Mouse (Mus musculus) right cerebral cortex, postnatal 10 days (tissue): ENCODE results near the gene Gpsm1.
A peak's percentile ranks its signal among the peaks of the same experiment; 100 is the strongest.

Source experiments
- DNase-seq, 2 experiments: peaks; one replicate each; pipeline ENCODE4 v3.0.0; 2021; ENCODE audit warnings: low spot score in 2 of 2

Gpsm1 gene

GRCm38 (mm10) chr2:26341510-26341981 is 26.2 kb downstream of the Gpsm1 start:
- DNase-seq: peak in 1 of 2 experiments; percentile 29

GRCm38 (mm10) chr2:26342044-26342443 is 26.7 kb downstream of the Gpsm1 start:
- peak; percentile 71 to 81 for DNase-seq

DNA sequence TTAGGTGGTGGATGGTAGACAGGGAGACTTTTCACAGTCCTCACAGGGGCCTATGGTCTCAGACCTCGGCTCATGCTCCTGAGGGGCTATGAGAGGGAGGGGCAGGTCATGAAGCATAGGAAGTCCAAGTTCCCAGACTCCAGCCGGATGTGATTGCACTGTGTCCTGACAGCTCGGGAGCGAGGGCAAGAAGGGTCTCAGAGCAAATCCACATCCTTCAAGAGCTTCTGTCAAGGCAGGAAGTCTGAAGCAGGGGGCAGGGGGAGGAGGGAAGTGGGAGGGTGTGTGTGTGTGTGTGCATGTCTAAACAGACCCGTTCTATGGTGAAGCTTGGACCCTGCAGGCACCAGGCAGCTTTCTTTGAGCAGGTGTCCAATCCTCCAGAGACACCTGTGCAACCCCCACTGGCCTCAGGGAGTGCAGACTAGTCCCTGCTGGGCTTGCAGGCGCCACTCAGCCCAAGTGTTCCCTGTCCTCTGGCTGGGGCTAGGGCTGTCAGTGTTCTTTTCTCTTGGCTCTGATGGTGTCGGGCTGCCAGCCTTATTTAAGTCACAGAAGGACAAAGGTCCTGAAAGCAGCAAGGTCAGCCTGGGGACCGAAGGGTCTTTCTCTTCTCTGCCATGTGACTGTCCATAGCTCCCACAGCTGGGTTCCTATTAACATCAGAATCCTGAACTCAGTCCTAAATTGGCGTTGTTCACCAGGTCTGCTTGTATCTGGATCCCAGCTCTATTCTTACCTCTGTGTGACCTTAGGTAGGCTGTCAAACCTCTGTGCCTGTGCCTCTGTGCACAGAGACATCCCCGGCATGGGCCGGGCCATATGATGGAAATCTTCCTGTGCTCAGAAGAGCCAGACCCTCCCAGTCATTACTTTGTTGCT is 27.5 kb downstream of the Gpsm1 start:
- DNase-seq: no peak

DNA sequence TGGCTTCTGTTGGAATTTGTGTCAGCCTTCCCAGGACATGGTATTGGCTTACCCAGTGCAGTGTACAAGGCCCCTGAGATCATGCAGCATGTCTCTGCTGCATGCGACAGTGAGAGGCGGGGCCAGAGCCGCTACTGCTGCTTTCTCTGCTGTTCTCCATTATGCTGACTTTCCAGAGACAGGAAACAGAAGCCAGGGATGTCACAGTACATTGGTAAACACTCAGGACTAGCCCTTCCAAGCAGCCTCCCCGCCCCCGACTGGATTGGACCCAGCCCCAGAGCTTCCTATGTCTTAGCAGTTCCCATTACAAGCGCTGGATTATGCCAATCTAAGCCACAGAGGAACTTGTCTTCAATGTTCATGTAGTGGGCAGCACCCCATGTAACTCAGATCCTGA is 32.9 kb downstream of the Gpsm1 start:
- DNase-seq: no peak

DNA sequence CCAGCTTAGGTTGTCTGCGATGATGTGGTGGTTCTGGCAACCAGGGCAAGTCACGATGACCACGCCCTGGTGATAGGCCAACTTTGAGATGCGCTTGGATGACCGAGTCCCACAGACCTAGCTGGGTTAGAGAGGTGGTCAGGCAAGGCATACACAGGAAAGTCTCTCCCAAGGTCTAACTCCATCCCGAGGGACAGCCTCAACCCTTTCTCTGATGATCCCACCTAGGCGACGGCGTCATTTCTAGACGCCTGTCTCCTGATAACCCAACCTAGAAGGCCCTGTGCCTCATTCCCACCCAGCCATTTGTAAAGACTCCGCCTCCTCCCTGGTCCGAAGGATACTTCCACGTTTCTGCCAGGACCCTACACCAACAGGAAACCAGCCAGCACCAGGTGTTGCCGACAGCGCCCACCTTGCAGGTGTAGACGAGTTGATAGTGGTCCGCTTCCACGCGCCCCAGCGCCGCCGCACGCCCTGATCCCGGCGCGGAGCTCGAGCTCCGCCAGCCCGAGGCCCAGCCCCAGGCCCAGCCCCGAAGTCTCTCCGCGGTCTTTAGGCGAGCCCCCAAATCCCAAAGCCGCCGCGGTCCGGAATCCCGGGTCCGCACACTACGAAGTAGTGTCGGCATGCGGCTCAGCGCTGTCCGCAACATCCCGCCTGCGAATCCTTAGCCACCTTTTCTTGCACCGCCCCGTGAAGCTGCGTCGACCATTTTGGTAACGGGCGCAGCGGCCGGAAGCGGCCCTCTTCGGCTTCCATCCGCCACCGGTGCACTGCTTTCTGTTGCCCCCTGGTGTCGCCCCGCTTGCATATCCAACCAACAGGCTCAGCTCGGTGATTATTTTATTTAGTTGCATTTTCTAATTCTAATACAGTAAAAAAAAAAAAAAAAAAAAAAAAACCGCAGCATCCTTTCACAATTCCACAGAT is 36.3 kb downstream of the Gpsm1 start, which contains the start of gene Dnlz:
Gene Dnlz (minus strand): TSS at position 753 of the 933 bp plus-strand sequence.
- peak; percentile 95 to 96 for DNase-seq

DNA sequence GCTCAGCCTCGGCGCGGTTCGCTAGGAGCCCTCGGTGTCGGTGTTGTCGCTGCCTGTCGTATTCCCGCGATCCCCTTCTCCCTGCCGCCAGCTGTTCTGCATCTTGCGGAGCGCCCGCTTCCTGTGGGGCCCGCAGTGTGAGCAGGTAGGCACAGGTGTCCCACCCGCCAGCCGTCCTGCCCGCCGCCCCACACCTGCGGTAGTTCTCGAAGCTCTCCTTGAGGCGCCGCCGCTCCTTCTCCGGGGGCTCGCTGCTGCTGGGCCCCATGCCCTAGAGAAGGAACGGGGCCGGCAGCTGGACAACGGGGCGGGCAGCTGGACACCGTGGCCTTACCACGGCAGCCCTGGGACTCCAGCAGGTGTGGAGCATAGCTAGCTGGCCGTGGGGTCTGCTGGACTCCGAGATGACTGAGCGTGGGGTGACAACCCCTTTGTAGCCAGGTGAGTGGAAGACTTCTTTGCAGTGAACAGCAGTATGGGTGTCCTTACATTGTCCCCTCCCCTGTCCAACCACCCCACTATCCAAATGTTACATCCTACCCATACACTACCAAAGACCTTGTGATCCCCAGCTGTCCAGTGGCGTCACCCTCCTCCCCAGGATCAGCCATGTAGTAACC is 37.1 kb downstream of the Gpsm1 start:
- peak in 1 of 2 experiments; percentile 76 for DNase-seq

GRCm38 (mm10) chr2:26353066-26353980 is 38.0 kb downstream of the Gpsm1 start:
- DNase-seq: peak; percentile 25 to 39

- DNase-seq: no peak
These were observed 39.1 kb downstream of the Gpsm1 start for GRCm38 (mm10) chr2:26354401-26354800.

DNA sequence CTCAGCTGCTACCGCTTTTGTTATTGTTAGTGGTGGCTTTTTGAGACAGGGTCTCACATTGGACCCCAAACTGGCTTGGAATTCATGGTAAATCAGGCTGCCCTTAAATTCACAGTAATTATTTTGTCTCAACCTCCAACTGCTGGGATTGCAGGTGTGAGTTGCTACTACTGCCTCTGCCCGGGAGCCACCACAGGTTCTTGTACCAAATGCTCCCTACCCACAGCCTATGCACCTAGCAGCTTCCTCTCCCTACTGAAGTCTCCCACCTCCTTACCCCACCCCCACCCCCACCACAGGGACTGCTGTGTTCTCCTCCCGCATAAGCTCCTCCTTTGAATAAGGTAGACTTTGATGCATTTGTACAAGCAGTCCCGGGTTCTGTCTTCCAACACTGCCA is 40.9 kb downstream of the Gpsm1 start:
- no peak for DNase-seq

GRCm38 (mm10) chr2:26356678-26357077 is 41.4 kb downstream of the Gpsm1 start:
- no peak for DNase-seq

- DNase-seq: no peak
These were observed 42.2 kb downstream of the Gpsm1 start for GRCm38 (mm10) chr2:26357484-26357883.

DNA sequence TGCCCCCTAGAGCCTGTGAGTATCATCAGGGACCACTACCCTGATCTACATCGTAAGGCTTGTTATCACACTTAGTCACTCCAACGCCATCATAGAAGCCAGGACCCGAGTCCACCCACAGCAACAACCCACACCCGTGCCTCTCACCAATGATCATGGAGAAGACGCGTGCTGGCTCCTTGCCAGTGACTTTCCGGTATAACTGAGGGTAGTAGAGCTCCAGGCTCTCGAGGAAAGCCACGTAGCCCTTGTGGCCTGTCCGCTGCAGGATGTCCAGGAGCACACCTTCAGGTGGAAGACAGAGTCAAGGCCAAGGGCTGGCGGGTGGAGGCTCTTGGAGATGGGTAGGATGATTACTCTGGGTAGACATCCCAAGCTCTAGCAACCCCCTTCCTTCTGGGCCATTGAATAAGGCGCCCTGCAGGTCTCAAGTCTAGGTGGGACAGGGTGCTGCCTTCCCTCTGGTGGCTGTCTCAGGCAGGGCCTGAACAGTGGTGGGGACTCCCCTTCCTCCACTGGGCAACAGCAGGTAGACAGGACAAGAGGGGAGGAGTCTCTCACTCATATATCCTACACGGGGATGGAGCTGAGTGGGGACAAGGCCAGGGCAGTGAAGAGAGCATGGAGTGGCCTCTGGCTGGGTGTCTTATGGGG is 43.5 kb downstream of the Gpsm1 start:
- DNase-seq: peak in 1 of 2 experiments; percentile 37

GRCm38 (mm10) chr2:26359983-26360382 is 44.7 kb downstream of the Gpsm1 start:
- DNase-seq: peak in 1 of 2 experiments; percentile 60

- DNase-seq: peak in 1 of 2 experiments; percentile 43
These were observed 45.5 kb downstream of the Gpsm1 start, which contains the start of gene Card9 for GRCm38 (mm10) chr2:26360772-26361171. Gene Card9 (minus strand): TSS chr2:26360918.

- no peak for DNase-seq
These were observed 47.7 kb downstream of the Gpsm1 start for GRCm38 (mm10) chr2:26362991-26363390.

DNA sequence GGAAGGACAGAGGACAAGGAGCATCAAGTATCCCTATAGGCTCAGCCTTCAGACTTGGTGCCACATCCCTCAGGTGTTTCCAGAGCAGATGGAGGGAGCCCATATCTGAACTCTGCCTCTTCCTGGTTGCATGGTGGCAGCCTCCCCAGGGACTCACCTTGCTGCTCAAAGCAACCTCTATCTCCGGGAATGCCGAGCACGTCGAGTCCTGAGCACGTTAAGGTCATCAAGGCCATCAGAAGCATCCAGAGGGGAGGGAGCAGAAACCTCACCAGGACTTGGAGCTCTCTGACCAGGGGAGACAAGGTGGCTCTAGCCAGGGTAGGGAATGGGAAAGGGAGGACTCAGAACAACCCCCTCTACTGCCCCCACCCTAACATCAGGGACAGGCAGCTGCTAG is 48.2 kb downstream of the Gpsm1 start:
- no peak for DNase-seq

DNA sequence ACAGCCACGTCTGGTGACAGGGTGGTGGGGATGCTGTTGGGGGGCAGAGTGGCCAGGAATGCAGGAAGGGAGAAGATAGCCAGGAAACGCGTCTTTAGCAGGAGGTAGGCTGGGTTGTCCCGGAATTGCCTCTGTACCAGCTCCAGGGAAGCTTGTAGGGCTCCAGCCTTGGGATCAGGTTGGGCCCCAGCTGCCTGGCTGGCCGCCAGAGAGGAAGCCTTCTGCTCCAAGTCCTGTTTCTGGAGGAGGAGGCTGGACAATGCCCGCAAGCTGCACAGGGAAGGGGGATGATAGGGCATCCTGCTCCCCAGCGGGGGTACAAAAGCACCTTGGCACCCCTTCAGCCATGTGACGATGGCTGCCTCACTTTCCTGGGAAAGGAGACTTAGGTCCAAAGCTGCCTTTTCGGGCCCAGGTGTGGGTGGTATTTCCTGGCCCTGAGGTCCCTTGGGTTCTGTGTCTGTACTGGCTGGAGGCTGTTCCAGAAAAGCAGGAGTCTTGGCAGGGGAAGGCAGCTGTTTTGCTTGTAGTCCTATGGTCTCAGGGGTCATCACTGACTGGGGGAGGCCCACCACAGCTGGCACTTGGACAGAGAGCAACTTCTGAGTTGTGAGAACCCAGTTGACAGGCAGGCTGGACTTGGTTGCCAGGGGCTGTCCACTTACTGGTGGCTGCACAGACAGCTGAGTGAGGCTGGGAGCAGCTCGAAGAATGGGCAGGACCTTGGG is 49.6 kb downstream of the Gpsm1 start:
- DNase-seq: peak; percentile 65 to 71

DNA sequence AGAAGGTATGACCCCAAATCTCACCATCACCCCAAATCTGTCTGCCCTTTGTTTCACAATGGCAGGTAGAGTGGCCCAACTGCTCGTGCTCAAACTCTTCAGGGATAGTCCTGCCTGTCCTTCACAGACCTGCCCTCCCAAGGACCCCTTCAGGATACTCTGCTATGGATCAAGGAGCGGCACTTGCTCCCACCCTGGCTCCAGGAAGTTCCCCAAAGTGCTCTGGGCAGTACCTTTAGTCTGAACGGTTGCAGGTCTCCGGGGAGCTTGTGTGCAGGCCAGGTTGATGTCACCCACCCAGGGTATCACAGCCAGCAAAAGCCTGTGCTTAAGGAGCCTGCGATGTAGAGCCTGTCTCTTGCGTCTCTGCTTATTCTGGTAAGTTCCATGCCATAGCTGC is 52.6 kb downstream of the Gpsm1 start:
- DNase-seq: no peak

DNA sequence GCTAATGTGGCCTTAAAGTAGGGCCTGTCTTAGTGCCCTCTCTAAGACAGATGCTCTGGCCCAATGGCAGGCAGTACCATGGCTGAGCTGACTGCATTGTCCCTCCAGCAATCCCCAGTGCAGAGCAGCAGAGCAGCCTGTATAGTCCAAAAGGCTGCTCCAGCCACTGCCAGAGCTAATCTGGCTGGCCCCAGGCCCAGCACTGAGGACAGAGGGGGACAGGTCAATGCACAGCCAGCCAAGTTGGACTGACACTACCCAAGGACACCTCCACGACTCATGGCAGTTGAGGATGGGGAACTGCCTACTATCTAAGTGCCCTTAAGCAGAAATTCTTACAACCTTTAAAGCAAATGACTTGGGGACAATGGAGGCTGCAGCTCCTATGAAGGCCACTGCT is 53.3 kb downstream of the Gpsm1 start:
- no peak for DNase-seq
